Comparison of ENCODE assay signal across 8 mouse cellular contexts in the genomic region with DNA sequence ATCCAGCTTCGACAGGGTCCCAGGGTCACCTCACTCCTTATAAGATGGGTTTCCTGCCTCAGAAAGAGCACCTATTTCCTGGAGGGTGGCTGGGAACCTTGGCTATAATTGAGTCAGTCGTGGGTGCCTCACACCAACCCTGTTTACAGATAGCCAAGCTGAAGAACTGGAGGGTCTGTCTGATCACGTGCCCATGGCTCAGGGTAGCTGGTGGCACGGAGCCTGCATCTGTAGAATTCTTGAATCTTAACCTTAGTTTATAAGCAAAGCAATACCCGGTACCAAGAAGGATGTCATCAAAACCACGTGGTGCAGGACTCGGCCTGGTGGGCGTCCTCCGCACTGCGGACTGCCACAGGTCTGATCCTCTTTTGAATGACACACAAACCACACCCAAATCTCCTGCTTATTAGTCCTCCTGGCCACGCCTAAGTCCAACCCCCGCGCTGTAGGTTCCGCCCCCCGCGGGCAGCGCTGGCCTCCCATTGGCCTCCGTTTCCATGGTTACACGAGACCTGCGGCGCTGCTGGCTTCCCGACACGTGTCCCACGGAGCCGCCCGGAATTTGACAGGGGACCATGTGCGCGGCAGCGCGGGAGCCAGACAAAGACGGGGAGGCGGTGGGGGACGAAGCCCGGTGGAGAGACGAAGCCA. TPM values are rescaled to one million over a fixed set of nuclear protein-coding genes. Genes with fewer than 3 reads are reported as not detected.
DNase-seq lines count a peak whose midpoint lies in the region; ATAC-seq and TF ChIP-seq lines count a peak whose summit lies in the region.

No protein-coding gene starts in this region.

- H3K4me2 ChIP-seq in embryonic facial prominence, embryonic 15.5 days (replicated peaks) = peak overlapping the region; percentile 57
- peak overlapping the region; percentile 62 for H3K4me2 ChIP-seq in limb, embryonic 12.5 days
- peak overlapping the region; percentile 52 for H3K4me2 ChIP-seq in midbrain, embryonic 14.5 days (ENCODE audit: low read length)

- no peak for TF ChIP-seq POLR2A in small intestine, adult 2 months (IDR thresholded peaks at IDR 0.05; ENCODE audit: low read depth, low read length)

- no peaks in the 10 kb centered on the region for H3K27me3 ChIP-seq in embryonic facial prominence, embryonic 15.5 days
- H3K27me3 ChIP-seq in limb, embryonic 12.5 days = no peaks in the 10 kb centered on the region
- no peaks in the 10 kb centered on the region for H3K27me3 ChIP-seq in midbrain, embryonic 14.5 days (ENCODE audit: control insufficient read depth, insufficient read depth, low read length)
- H3K27me3 ChIP-seq in small intestine, adult 2 months (ENCODE audit: control insufficient read depth, insufficient read depth, low read length) = no peaks in the 10 kb centered on the region

- no peaks in the 10 kb centered on the region for H3K36me3 ChIP-seq in embryonic facial prominence, embryonic 15.5 days
- no peaks in the 10 kb centered on the region for H3K36me3 ChIP-seq in limb, embryonic 12.5 days
- H3K36me3 ChIP-seq in midbrain, embryonic 14.5 days (ENCODE audit: control insufficient read depth, insufficient read depth, low read length) = no peaks in the 10 kb centered on the region
- H3K36me3 ChIP-seq in small intestine, adult 2 months (ENCODE audit: control insufficient read depth, insufficient read depth, low read length) = no peaks in the 10 kb centered on the region

- peak; percentile 96 for DNase-seq in brain, adult 2 months (ENCODE audit: low read depth, low spot score)
- peak; percentile 92 to 96 for DNase-seq in heart, adult 9 months (ENCODE audit: low spot score in 2 of 2)
- peak; percentile 90 to 93 for DNase-seq in kidney, adult 8-10 months
- DNase-seq in midbrain, embryonic 14.5 days = peak; percentile 98
- no peak for DNase-seq in adipocyte (ENCODE audit: low spot score)

- peaks cover 29% of the 10 kb centered on the region for H3K4me1 ChIP-seq in embryonic facial prominence, embryonic 15.5 days
- peaks cover 56% of the 10 kb centered on the region for H3K4me1 ChIP-seq in limb, embryonic 12.5 days (replicated peaks)
- peaks cover 26% of the 10 kb centered on the region for H3K4me1 ChIP-seq in midbrain, embryonic 14.5 days (ENCODE audit: control insufficient read depth, insufficient read depth, low read length)
- peaks cover 16% of the 10 kb centered on the region for H3K4me1 ChIP-seq in small intestine, adult 2 months (ENCODE audit: control insufficient read depth, insufficient read depth, insufficient read length, low read length)

- H3K27ac ChIP-seq in embryonic facial prominence, embryonic 15.5 days (replicated peaks) = no peak overlapping the region; the same call in 1 of the 2 replicates
- H3K27ac ChIP-seq in limb, embryonic 12.5 days = peak overlapping the region; percentile 54; the same call in 1 of the 2 replicates
- H3K27ac ChIP-seq in midbrain, embryonic 14.5 days (replicated peaks; ENCODE audit: low read depth, low read length) = peak overlapping the region; percentile 80
- H3K27ac ChIP-seq in small intestine, adult 2 months (ENCODE audit: insufficient read depth, low read depth, low read length) = no peak overlapping the region

- ATAC-seq in embryonic facial prominence, embryonic 15.5 days (ENCODE audit: insufficient number of reproducible peaks, low FRiP score, low TSS enrichment, low read depth) = peak; percentile 88
- ATAC-seq in limb, embryonic 12.5 days (ENCODE audit: insufficient number of reproducible peaks, insufficient read depth, low FRiP score, low TSS enrichment, low read depth) = peak; percentile 80
- ATAC-seq in midbrain, embryonic 14.5 days (ENCODE audit: low FRiP score, low TSS enrichment) = peak; percentile 91

- H3K9me3 ChIP-seq in embryonic facial prominence, embryonic 15.5 days (replicated peaks) = no peaks in the 10 kb centered on the region
- H3K9me3 ChIP-seq in limb, embryonic 12.5 days = peaks cover 5% of the 10 kb centered on the region; the same call in 1 of the 2 replicates
- H3K9me3 ChIP-seq in midbrain, embryonic 14.5 days (ENCODE audit: control insufficient read depth, low read length) = no peaks in the 10 kb centered on the region

- 2% methylated on average over 35 of the region's 35 CpGs for WGBS in embryonic facial prominence, embryonic 15.5 days
- 3% methylated on average over 35 of the region's 35 CpGs for WGBS in limb, embryonic 12.5 days
- 2% methylated on average over 35 of the region's 35 CpGs for WGBS in midbrain, embryonic 14.5 days
- WGBS in small intestine, adult 2 months = 5% methylated on average over 35 of the region's 35 CpGs

- TF ChIP-seq CTCF in small intestine, adult 2 months (IDR thresholded peaks at IDR 0.05; ENCODE audit: extremely low read depth, insufficient read length, insufficient replicate concordance, low read depth, low read length) = no peak

- no peak overlapping the region; the same call in 1 of the 2 replicates for H3K9ac ChIP-seq in embryonic facial prominence, embryonic 15.5 days
- H3K9ac ChIP-seq in limb, embryonic 12.5 days (replicated peaks) = peak overlapping the region; percentile 42; the same call in 1 of the 2 replicates
- H3K9ac ChIP-seq in midbrain, embryonic 14.5 days (replicated peaks; ENCODE audit: low read length) = peak overlapping the region; percentile 44; the same call in 1 of the 2 replicates

- peak overlapping the region; percentile 28 for H3K4me3 ChIP-seq in embryonic facial prominence, embryonic 15.5 days (replicated peaks)
- H3K4me3 ChIP-seq in limb, embryonic 12.5 days (replicated peaks) = peak overlapping the region; percentile 30
- H3K4me3 ChIP-seq in midbrain, embryonic 14.5 days (replicated peaks; ENCODE audit: low read depth, low read length) = peak overlapping the region; percentile 19
- H3K4me3 ChIP-seq in small intestine, adult 2 months (ENCODE audit: low read depth, low read length) = peak overlapping the region; percentile 59

RNA-seq across cellular contexts. Expression of a gene that starts 49.9 kb away (rescaled TPM):
- 1.8 and 3.2 TPM in 2 replicates for polyA plus RNA-seq in embryonic facial prominence, embryonic 15.5 days (2015; fragmentation: Nextera tagmentation; extraction: Ambion mirVana)
- 0.63 and 1.7 TPM in 2 replicates for polyA plus RNA-seq in limb, embryonic 12.5 days (2016; fragmentation: Nextera tagmentation; extraction: Ambion mirVana)
- polyA plus RNA-seq in midbrain, embryonic 14.5 days (2014; fragmentation: Nextera tagmentation; extraction: Ambion mirVana) = 0.46 and 1.2 TPM in 2 replicates
- polyA plus RNA-seq in small intestine, adult 2 months (2012; rRNA removed) = not detected in 2 replicates

Comparison
In these comparisons a context has a peak if more than half of its experiments do, and no peak if none do; other contexts are left out.
1. H3K27ac ChIP-seq: peak in limb, embryonic 12.5 days (single experiment) and midbrain, embryonic 14.5 days (single experiment); none in embryonic facial prominence, embryonic 15.5 days (single experiment) and small intestine, adult 2 months (single experiment).
2. Peak in every context shown above with its lines, with median percentiles within 50 percentile points of each other: ATAC-seq, H3K4me2 ChIP-seq and H3K4me3 ChIP-seq.